ENCODE assay signal across 12 mouse cellular contexts in genomic region chr19:56687026-56687635, GRCm38 (mm10). TPM values are rescaled to one million over a fixed set of nuclear protein-coding genes. Genes with fewer than 3 reads are reported as not detected.
"Had no signal": no experiment of that assay in that cellular context is flagged by ENCODE, and none has a peak within 500 bp of the region (broad histone marks: within the 10 kb centered on the region; RNA-seq: fewer than 3 reads in every experiment).

No protein-coding gene starts in this region.

- H3K27me3 ChIP-seq: limb, embryonic 12.5 days; liver, embryonic 13.5 days; lung, embryonic 15.5 days; midbrain, embryonic 13.5 days; neural tube, embryonic 15.5 days had no signal

- ATAC-seq: liver, postnatal 0 days; midbrain, embryonic 13.5 days had no signal

- H3K9ac ChIP-seq: limb, embryonic 12.5 days; liver, embryonic 13.5 days; liver, postnatal 0 days; lung, embryonic 15.5 days; midbrain, embryonic 13.5 days; neural tube, embryonic 15.5 days had no signal

- H3K4me2 ChIP-seq: limb, embryonic 12.5 days; liver, embryonic 13.5 days; lung, embryonic 15.5 days; midbrain, embryonic 13.5 days; neural tube, embryonic 15.5 days had no signal

- H3K27ac ChIP-seq: limb, embryonic 12.5 days; liver, embryonic 13.5 days; lung, embryonic 15.5 days; midbrain, embryonic 13.5 days; neural tube, embryonic 15.5 days had no signal

- H3K36me3 ChIP-seq: limb, embryonic 12.5 days; liver, embryonic 13.5 days; lung, embryonic 15.5 days; midbrain, embryonic 13.5 days; neural tube, embryonic 15.5 days had no signal

- DNase-seq: kidney, adult 8-10 months; kidney, postnatal 25 days; layer of hippocampus, postnatal 36 days; liver; liver, embryonic 13.5 days; liver, postnatal 0 days; lung, postnatal 14 days had no signal

- H3K4me1 ChIP-seq: liver, embryonic 13.5 days; neural tube, embryonic 15.5 days had no signal

- H3K4me3 ChIP-seq: limb, embryonic 12.5 days; liver, embryonic 13.5 days; lung, embryonic 15.5 days; midbrain, embryonic 13.5 days; neural tube, embryonic 15.5 days had no signal

- H3K9me3 ChIP-seq: limb, embryonic 12.5 days; liver, embryonic 13.5 days; lung, embryonic 15.5 days; midbrain, embryonic 13.5 days; neural tube, embryonic 15.5 days had no signal

RNA-seq across cellular contexts. Expression of gene Adrb1, which starts 34.9 kb away (rescaled TPM):
- total RNA-seq: megakaryocyte-erythroid progenitor cell, adult 5-6 weeks had no signal
